Mouse (Mus musculus) cerebellum, adult 8-10 months (tissue): ENCODE data around the gene Inmt.
"Not testable (repeated sequence)": the region's sequence is repeated elsewhere in the genome, so short reads cannot be mapped to it uniquely, and the experiment has no call there.

Experiments used
- DNase-seq: peaks from one replicate; pipeline ENCODE4 v3.0.0; 2022

Gene Inmt

DNA sequence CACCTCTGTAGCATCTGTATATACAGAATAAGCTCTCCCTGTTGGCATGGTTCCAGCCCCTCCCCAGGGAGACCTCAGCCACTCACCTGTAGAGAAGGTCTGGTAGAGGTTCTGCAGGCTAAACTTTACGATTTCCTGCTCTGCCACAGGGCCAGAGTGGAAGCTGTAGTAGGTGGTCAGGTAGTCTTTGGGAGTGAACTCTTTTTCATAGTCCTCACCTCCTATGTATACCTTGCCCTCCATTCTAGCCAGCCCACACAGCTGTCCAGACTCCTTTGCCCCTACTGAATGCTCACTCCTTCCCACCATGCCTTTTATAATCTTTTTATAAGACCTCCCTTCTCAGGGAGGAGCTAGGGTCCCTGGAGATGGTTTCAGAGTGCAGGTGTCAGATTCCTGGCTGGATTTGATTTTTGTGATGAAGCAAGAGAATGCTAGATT, at the start of gene Inmt:
Gene Inmt, minus strand, starts transcription at position 303 of the 441 bp plus-strand sequence.
- DNase-seq = no peak

DNA sequence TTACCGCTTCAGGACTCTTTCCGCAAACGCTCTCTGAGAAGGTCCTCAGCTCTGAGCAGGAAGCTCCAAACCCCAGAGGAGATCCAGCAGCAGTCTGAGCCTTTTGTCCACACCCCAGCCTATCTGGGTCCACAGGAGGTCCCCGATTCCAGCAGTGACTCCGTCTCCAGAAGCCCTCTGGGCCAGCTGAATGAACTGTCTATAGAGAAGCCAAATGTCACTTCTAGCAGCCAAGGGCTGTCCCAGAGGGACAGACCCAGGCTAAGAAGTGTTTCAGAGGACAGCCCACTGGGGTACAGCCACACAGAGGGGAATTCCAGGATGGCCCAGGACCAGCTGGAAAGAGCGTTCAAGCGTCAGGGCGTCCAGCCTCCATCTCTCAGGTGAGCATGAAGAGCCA, 49.1 kb upstream of the Inmt start:
- no peak for DNase-seq

DNA sequence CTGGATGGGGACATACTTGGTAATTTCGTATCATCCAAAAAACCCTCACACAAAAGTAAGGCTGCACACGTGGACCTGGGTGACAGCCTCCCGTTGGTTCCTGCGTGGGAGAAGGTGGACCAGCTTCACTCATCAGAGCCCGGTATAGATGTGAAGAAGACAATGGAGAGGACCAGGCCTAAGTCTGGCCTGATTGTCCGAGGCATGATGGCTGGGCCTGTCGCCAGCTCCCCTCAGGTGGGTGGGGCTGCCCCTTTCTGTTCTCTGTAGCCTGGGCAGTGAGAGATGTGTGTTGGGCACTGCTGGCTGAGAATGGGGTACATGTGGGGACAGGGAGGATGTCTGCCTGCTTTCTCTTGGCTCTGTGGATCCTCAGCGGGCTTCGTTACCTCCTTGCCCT, 43.4 kb upstream of the Inmt start:
- DNase-seq = no peak

DNA sequence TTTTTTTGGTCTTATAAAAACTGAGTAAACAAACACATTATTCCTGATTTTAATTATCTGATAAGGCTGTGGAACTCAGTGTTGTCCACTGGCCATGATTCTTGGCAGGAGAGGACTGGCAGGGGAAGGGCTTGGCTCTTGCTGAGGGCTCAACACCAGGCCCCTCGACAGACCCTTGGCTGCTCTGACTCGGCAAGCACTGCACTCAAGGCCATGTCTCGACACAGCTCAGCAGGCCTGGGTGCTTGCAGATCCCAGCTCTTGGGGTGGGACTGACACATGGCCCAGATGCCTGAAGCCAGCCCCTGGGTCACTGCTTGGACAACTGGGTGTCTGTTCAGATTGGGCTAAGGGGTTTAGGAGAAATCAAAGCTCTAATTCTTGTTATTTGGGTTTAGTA, 39.7 kb upstream of the Inmt start:
- no peak for DNase-seq

DNA sequence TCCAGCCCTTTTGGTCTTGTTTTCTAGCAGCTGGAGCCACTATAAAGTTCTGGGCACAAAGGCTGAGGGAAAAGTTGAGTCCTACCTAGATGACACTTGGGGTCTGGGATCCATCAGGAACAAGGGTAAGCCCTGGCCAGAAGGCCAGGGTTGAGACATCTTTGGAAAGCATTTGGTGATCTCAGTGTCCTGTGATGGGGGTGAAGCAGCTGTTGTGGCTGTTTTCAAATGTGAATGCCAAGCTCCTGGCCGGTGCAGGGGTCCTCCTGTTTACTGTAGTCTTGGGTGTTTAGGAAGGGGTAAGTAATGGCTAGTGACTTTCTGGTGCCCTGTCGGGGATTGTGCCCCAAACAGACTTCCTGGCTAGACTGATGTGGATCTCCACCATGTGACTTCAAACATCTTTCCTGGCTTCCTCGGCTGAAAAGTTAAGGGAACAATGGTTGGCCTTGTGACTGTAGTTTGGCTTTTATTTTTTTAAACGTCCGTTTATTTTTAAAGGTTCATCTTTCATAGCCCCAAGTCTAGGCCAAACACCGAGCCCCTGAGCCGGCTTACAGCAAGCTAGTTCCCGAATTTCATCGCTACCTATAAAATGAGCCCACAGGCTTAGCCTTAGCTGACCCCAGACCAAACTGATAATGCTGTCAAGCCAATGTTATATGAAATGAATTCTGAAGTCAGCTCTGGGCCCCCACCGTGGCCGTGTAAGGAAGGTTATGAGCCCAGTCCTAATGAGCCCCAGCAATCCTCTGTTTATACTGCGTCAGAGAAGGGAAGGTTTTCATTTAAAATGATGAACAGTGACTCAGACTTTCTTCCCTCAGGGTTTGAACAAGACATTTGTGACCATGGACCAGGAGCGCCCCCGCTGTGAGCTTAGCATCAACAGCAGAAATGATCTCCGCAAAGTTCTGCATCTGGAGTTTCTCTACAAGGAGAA, 35.9 kb upstream of the Inmt start:
- no peak for DNase-seq

DNA sequence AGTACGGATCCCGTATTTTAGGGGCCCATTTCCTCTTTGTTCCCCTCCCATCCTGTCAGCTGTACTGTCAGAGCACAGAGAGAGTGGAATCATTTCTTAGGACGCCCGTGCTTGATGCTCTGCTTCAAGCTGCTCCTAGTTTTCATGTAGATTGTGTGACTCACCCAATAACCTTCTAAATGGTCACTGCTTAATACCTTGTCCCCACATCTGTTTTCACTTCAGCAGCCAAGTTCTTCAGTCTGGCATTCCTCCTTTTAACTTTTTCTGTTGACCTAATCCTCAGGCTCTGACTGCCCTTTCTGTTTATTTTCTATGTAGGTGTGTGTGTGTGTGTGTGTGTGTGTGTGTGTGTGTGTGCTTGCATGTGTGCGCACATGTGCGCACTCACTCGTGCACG, 32.9 kb upstream of the Inmt start:
- DNase-seq = no peak

DNA sequence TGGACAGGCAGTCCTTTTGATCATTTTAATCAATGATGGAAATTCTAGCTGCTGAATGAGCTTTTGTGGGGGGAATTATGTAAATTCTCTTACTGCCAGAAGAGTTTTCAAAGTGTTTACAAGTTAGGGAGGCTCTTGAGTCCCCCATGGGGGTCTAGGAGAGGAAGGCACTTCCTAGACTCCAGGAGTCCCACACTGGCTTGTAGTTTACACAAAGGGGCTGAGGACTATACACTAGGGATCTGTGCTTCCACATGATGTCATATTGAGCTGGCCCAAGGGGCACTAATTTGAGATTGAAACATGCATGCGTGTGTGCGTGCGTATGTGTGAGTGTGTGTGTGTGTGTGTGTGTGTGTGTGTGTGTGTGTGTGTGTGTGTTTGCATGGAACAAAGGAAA, 29.1 kb upstream of the Inmt start:
- no peak for DNase-seq

DNA sequence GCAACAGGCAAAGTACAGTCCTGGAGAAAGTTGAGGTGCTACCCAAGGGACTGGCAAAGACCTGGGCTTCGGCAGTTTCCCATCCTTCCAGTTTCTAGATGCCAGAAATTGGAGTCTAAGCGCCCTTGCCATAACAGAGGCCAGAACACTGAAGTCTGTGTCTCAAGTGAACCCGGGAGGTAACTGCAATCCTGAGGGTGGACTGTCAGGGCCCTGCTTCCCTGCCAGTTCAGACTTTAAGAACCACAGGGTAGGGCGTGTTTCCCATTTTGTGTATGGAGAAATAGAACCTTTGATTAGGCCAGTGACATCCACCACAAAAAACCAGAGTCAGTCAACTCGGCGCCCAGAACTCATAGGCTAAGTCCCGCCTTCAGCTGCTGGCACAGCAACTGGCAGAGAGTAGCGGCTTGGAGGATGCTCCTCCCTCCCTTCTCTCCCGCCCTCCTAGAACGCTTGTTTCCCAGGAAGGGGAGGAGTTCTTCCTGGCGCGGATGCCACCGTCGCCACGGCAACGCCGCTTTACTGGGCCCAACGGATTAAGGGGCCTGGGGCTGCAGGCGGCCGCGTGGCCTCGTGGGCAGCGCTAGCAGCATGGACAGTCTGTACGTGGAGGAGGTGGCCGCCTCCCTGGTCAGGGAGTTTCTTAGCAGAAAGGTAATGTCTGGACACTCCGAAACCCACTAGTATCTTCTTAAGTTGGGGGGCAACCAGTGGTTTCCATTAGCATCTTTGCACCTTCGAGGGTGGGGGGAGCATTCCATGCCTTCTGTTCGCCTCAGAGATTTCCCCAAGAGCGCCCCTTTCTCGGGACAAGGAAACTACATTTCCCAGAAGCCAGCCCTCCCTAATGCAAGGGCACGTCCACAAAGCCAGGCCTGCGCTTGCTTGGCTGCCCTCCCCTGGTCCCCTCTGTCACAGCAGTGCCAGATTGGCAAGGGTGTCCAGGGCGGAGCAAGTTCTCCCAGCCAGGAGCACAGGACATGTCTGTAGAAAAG, 28.4 kb upstream of the Inmt start, which contains the start of gene Mindy4:
Gene Mindy4, plus strand, starts transcription at position 471 of the 998 bp plus-strand sequence.
- DNase-seq = peak; percentile 81

DNA sequence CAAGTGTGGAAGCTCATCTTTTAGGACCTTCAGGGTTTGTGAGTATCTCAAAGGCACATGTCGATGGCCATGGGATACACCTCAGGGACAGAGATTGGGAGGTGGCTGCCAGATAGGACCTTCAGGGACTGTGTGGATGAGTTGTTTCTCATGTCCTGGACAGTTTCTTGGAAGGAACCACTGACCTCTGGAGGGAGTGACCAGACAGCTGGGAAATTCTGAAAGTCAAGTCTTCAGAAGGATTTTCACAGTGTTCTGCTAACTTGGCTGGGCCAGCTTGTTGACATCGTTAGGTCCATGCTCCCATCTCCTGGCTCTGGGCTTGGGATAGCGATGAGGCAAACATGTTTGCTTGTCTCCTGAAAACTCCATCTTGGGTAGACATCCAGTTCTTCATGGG, 24.2 kb upstream of the Inmt start:
- DNase-seq = no peak

DNA sequence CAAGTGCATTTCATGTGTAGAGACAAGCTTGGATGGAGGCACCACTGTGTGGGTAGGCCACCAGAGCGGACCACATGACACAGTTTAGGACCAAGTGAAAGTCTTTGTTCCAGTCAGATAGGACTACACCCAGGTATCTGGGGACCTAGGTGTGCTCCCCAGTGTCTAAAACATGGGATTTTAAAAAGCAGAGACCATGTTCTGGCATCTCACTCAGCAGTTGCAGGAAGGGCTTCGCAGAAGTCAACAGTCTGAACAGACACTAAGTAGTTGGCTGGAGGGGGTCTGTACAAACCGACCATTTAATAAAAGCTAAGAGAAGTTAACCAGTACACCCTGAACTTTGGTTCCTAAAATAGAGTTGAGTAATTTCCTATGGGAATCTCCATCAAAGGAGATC, 18.3 kb upstream of the Inmt start:
- DNase-seq = no peak

DNA sequence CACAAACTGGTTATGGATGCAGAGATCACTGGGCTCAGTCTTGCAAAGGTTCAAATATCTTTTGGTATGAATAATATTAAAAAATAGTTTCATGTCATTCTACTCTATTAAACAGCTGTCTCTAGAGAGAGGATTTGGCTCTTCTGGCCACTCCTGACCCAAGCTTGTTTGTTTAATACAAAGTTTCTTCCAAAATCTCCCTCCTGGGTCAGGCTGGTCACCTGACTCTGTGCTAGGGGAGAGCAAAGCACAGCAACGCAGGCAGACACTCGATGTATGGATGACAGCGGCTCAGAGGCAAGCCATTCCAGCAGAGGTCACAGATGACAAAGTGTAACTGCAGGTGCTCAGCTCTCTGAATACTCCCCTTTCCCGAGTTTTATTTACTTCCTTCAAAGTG, 16.7 kb upstream of the Inmt start:
- DNase-seq = no peak

DNA sequence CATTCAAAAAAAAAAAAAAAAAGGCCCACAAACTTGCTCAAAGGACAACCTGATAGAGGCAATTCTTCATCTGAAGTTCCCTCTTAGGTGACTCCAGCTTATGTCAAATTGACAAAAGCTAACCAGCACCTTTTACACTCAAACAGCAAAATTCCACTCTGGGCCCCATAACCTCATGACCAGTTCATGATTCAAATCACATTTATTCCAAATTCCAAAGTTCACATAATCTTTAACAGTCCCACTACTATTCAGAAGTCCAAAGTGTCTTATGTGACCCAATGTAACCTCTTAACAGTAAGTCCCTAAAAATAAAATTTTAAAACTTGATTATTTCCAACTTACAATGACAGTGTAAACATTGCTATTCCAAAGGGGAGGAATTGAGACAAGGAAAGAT, 14.6 kb upstream of the Inmt start:
- no peak for DNase-seq

DNA sequence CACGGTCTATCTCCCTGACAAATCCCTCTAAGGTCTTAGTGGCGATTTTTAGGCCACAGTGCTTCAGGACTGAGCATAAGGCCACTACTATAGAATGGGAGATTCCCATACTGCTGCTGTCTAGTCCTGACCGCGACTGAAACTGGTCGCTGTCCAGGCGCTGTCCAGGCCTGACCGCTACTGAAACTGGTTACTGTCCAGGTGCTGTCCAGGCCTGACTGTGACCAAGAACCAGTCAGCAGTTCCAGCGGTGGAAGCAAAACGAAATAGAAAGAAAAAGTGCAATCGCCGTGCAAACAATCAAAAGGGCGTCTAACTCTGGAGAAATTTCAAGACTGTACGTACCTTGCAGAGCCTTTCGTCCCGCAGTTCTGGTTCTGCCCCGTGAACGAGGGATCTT, 13.0 kb upstream of the Inmt start:
- not testable (repeated sequence) for DNase-seq

DNA sequence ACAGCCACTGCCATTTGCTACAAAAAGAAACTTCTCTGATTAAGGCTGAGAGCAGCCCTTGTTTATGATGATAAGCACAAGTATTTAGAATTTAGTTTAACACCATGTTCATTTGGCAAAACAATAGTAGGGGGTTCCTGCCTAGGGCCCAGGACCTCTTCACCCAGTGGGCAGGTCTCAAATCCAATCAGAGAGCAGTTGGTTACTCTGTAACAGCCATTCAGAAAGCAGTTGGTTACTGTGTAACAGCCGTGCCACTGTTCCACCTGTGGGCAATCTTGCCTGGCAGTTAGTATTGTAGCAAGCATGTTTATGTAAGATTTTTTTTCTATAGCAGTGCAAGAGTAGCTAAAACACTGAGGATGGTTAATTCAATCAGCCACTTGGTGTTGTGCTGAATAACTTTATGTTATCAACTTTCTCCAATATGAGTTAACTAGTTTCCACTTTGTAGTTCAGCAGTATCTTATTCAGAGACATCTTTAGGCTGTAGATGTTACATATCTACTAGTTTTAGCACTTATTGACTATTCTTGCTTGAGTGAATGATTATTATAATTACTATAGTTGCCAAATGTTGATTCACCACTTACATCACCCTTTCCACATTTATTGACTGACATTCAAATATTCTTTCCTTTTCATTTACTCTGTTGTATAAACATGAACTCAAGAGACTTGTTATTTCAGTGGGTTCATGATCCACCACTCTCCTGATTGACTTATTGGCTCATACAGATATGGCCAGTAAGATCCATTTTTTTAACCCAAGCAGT, 8.0 kb upstream of the Inmt start:
- DNase-seq = no peak

DNA sequence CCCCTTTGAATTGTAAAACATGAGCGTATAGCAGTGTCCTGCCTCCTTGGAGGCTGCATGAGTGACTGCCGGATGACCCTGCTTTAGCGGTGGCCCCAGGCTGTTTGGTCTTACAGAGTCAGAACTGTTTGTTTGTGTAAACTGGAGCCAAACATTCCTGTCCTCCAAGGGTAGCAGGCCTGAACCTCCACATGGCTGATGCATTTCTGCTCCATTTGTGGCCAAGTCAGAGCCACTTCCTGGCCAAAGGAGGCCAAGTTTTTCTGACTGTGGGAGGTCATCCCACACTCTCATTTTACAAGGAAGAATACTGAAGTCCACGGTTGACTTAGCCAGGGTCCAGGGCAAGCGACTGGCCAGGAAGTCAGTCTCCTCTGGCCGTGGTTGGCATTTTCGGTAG, 4.7 kb upstream of the Inmt start:
- no peak for DNase-seq

DNA sequence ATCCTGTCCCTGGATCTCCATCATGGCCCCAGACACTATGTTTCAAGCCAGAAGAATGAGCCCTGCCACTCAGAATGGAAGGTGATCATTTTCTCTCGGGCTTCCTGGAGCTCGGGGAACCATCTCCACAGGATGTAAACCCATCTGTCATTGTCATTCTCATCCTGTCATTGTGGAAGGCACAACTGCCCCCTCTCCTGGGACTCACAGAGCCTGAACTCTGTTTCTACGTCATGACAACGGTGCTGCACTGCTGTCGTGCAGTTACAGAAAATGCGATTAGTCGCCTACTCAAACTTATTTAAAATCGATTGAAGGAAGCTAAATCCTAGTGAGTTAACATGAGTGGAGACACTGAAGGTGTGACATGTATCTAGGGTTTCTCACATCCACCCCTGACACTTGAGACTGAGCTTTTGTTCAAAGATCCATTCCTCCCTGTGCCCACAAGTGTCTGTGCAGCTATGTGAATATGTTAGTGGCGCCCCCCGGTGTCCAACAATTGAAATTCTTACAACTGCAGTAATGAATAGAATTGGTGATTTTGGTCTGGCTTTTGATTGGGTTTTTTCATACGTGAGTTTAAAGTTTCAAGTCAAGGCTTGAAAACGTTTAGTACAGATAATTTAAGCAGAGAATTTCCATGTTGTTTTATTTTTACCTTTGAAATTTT, 2.4 kb upstream of the Inmt start:
- DNase-seq = no peak

DNA sequence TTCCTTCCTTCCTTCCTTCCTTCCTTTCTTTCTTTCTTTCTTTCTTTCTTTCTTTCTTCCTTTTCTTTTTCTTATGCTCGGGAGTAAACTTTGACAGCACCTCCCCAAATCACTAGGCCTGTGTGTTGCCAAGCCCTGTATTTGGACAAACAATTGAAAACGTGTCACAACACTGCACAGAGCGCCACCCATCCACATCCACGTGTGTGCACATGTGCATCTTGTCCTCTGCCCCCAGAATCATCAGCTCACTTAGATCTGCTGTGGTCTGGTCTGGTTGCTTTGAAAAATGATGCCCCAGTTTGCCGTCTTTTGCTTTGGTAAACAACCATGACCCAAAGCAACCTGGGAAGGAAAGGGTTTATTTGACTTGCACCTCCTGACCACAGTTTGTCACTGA, 1.0 kb upstream of the Inmt start:
- DNase-seq = no peak

DNA sequence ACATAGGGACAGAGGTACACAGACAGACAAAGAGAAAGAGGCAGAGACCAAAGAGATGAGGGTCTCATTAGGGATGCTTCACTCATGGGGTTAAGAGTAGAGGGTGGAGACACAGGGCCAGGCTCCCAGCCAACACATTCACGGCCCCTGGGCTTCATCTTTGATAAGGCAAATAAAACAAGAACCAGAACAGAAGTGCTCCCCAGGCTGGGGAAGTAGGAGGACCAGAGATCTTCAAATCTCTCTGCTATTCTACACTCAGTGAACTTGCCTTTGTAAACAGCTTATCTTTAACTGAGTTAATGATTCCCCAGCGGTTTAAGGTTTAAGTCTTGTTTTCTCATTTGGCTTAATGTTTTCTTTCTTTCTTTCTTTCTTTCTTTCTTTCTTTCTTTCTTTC, 613 bp upstream of the Inmt start:
- DNase-seq = no peak

DNA sequence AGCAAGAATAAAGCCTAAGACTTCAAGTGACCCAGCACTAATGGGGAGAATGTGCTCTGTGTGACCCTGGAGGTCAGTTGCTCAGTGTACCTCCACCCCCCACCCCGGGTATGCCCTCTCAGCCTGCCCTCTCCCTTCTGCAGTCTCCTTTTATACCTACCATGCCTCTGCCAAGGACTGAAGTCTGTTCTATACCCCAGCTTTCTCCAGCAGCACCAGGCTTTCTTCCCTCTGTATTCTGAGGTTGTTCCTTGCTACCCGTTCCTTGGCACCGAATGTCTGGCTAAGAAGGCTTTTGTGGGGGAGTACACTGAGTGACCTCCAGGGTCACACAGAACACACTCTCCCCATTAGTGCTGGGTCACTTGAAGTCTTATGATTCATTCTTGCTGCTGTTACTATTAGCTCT, 898 bp downstream of the Inmt start:
- no peak for DNase-seq

DNA sequence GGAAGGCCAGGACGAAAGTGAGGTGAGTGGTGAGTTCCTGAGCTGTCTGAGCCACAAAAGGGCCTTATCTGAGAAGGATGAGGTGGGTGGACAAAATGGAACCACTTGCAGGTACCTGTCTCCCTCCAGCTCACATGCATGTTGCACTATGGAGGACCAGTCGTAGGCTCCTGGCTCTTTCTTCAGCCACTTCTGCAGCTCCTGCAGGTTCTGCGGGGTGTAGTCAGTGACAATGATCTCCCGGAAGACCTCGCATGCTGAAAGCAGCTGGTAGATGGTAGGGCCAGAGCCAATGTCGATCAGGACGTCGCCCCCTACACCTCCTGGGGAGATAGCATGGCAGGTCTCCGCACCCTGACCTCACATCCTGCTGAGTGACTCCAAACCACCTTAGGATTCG, 1.7 kb downstream of the Inmt start:
- DNase-seq = no peak

DNA sequence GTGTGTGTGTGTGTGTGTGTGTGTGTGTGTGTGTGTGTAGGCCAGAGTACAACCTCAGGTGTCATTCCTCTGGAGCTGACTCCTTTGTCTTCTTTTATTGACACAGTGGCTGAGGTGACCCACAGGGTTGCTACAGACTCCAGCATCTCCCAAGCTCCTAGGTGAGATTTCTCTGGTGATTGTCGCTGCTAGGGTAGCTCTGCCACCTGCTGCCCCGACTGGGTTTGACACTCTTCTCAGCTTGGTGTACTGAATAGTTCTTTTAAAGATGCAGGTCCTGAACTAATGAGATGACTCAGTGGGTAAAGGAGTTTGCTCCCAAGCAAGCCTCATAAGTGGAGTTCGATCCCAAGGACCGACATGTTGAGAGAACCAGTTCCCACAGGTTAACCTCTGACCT, 3.2 kb downstream of the Inmt start:
- no peak for DNase-seq

DNA sequence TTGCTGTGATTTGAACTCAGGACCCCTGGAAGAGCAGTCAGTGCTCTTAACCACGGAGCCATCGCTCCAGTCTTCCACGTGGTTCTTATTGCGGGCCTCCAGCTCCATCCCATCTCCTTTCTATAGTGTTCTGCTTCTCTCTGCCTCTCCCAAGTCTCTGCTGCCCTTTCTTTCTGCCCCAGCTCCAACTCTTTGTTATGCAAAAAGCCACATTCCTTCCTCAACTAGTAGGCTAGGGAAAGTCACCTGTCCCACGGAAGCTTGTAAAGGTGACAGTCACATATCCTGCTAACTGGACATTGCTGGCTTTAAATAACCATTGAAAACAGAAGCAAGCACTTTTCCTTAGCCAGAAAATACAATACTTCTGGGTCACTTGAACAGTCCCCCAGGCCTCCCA, 5.0 kb downstream of the Inmt start:
- no peak for DNase-seq
